Mouse (Mus musculus) limb, embryonic 12.5 days (tissue): ENCODE measurements at regions not wholly inside any gene's neighbourhood (a gene's known extent, or its start where the extent isn't known, plus 50 kb on each side); places are given as distances from the start of the nearest gene placed in this dataset.

Experiments
- ATAC-seq: fragments of 200-750 bp; cut with Nextera tagmentation; 2 replicates; pipeline ENCODE4 v1.8.0; 2017; ENCODE audit warnings: low read depth, moderate TSS enrichment; ENCODE audit not compliant: insufficient number of reproducible peaks, insufficient read depth, low FRiP score, low TSS enrichment
- H3K27ac ChIP-seq: fragments of 300-500 bp; sonication (generic); 2 replicates; pipeline ENCODE4 v1.5.1; 2016; ENCODE audit warnings: mild to moderate bottlenecking, moderate library complexity
- H3K27me3 ChIP-seq: fragments of 300-500 bp; sonication (generic); 2 replicates; pipeline ENCODE4 v1.6.1; 2016; ENCODE audit warnings: mild to moderate bottlenecking, moderate library complexity
- H3K36me3 ChIP-seq: fragments of 300-500 bp; sonication (generic); 2 replicates; pipeline ENCODE4 v1.6.1; 2016; ENCODE audit warnings: mild to moderate bottlenecking, moderate library complexity
- H3K4me1 ChIP-seq: fragments of 300-500 bp; sonication (generic); replicated peaks from 2 replicates; pipeline ENCODE4 v1.6.1; 2016
- H3K4me2 ChIP-seq: fragments of 300-500 bp; sonication (generic); 2 replicates; pipeline ENCODE4 v1.6.1; 2016; ENCODE audit warnings: mild to moderate bottlenecking, moderate library complexity
- H3K4me3 ChIP-seq: fragments of 300-500 bp; sonication (generic); replicated peaks from 2 replicates; pipeline ENCODE4 v1.5.1; 2016; ENCODE audit warnings: mild to moderate bottlenecking
- H3K9ac ChIP-seq: fragments of 300-500 bp; sonication (generic); replicated peaks from 2 replicates; pipeline ENCODE4 v1.6.1; 2016; ENCODE audit warnings: mild to moderate bottlenecking, moderate library complexity
- H3K9me3 ChIP-seq: fragments of 300-500 bp; sonication (generic); 2 replicates; pipeline ENCODE4 v1.6.1; 2016; ENCODE audit warnings: mild to moderate bottlenecking, moderate library complexity
- WGBS: fragments of 180-500 bp; shearing (Covaris S2); methylation state at CpG from one replicate; pipeline ENCODE4 v1.1.7; 2016; 5-methylcytosine and 5-hydroxymethylcytosine counted together

- Histone ChIP-seq H3K27me3 (no peaks in the 10 kb centered on the region), H3K4me2 (no peak overlapping the region), H3K4me1 (no peaks in the 10 kb centered on the region), H3K9ac (no peak overlapping the region), H3K27ac (no peak overlapping the region), H3K4me3 (no peak overlapping the region), H3K36me3 (no peaks in the 10 kb centered on the region), H3K9me3 (no peaks in the 10 kb centered on the region)
- 94% methylated on average over 1 of the region's 1 CpGs for WGBS
- ATAC-seq, result no peak
These were observed 648.0 kb upstream of the Nova1 start for GRCm38 (mm10) chr12:47466740-47467139.

- H3K9me3 ChIP-seq, result no peaks in the 10 kb centered on the region
- H3K36me3 ChIP-seq, result no peaks in the 10 kb centered on the region
- H3K9ac ChIP-seq, result no peak overlapping the region
- ATAC-seq, result no peak
- H3K4me3 ChIP-seq, result no peak overlapping the region
- H3K4me1 ChIP-seq, result no peaks in the 10 kb centered on the region
- no peaks in the 10 kb centered on the region for H3K27me3 ChIP-seq
- no peak overlapping the region for H3K27ac ChIP-seq
- WGBS, result 70% methylated on average over 5 of the region's 5 CpGs
- H3K4me2 ChIP-seq, result no peak overlapping the region
These were observed 647.2 kb upstream of the Nova1 start for GRCm38 (mm10) chr12:47465924-47466323.

GRCm38 (mm10) chr12:47431669-47432068 is 612.9 kb upstream of the Nova1 start:
- Histone ChIP-seq H3K4me1 (no peaks in the 10 kb centered on the region), H3K4me3 (no peak overlapping the region), H3K36me3 (no peaks in the 10 kb centered on the region), H3K9me3 (no peaks in the 10 kb centered on the region), H3K4me2 (no peak overlapping the region), H3K27me3 (no peaks in the 10 kb centered on the region), H3K27ac (no peak overlapping the region), H3K9ac (no peak overlapping the region)
- ATAC-seq, result no peak
- WGBS, result 40% methylated on average over 1 of the region's 1 CpGs

DNA sequence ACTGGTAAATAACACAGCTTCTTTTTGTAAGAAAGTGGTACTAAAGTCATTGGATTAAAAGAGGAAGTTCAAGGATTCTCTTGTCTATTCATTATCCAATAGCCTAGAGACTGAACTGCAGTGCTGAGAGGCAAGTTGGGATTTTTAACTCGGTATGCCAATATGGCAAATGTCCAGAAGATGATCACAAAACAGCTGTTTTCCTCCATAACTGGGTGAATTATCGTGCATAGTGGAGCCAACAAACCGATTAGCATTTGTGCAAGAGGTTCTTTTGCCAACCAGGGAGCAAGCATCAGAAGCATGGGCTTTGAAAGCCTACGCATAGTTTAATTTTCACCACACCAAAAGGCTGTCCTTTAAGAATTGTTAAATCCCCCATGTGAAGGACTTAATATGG is 593.5 kb upstream of the Nova1 start:
- Histone ChIP-seq H3K4me1 (no peaks in the 10 kb centered on the region), H3K4me2 (no peak overlapping the region), H3K9me3 (no peaks in the 10 kb centered on the region), H3K9ac (no peak overlapping the region), H3K36me3 (no peaks in the 10 kb centered on the region), H3K27me3 (no peaks in the 10 kb centered on the region), H3K4me3 (no peak overlapping the region), H3K27ac (no peak overlapping the region)
- 89% methylated on average over 4 of the region's 4 CpGs for WGBS
- ATAC-seq, result no peak

DNA sequence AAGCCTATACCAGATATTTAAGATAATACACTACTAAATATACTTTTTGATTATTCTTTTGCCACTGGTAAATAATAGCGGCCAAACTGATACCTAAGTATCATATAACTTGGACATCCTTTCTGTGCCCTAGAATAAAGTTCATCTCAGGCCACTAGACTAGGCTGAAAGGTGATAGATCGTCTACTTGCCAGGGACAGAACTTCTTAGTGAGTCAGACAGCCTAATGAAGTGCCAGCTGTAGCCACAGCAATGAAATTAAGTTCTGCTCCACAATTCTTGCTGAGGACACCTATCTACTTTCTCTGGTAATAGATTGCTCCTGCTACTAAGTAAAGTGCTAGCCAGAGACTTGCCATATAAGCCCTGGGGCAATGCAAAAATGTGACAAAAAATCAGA is 587.8 kb upstream of the Nova1 start:
- no peak for ATAC-seq
- no peak overlapping the region for H3K9ac ChIP-seq
- WGBS, result 68% methylated on average over 2 of the region's 2 CpGs

DNA sequence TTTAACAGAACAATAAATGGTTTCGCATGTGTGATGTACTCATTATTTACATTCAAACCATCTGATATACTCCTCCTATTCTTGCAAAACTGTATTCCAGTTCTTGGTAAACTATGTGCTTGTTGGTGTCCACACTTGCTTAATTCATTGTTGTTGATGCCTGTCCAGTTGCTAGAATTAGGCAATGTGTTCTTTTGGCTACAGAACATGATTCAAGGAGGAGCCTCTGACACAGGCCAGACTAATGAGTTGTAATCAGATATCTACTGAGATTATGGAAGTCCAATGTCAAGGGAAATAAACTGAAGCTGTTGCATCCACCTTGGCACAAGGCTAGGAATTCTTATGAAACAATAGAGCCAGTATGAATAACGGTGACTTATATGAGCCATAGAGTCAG is 587.4 kb upstream of the Nova1 start:
- no peaks in the 10 kb centered on the region for H3K9me3 ChIP-seq
- H3K27ac ChIP-seq, result no peak overlapping the region
- no peak for ATAC-seq
- no peaks in the 10 kb centered on the region for H3K36me3 ChIP-seq
- H3K9ac ChIP-seq, result no peak overlapping the region
- whole genome bisulfite sequencing, result 88% methylated on average over 2 of the region's 2 CpGs
- no peaks in the 10 kb centered on the region for H3K4me1 ChIP-seq
- no peak overlapping the region for H3K4me2 ChIP-seq
- no peaks in the 10 kb centered on the region for H3K27me3 ChIP-seq
- no peak overlapping the region for H3K4me3 ChIP-seq

More for the DNA sequence above, 587.8 kb upstream of the Nova1 start:
- Histone ChIP-seq H3K36me3 (no peaks in the 10 kb centered on the region), H3K4me2 (no peak overlapping the region), H3K4me3 (no peak overlapping the region), H3K4me1 (no peaks in the 10 kb centered on the region), H3K27ac (no peak overlapping the region), H3K27me3 (no peaks in the 10 kb centered on the region), H3K9me3 (no peaks in the 10 kb centered on the region)

DNA sequence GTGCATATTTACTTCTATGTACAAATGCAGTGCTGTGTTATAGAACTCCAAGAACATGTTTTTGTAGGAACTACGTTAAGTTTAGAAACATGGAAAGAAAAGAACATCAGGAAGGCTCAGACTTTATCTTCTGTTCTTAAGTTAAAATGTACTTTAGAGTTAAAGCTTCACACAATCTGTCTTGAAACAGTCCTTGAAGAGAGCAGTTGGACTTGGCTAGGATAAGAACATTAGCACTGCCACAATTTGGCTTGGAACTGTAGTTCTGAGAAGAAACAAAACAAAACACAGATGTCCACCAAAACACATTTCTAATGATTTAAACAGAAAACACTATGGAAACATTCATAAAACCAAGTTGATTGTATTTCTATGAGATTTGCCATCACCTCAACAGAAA is 564.5 kb upstream of the Nova1 start:
- no peak overlapping the region for H3K4me3 ChIP-seq
- no peak overlapping the region for H3K9ac ChIP-seq
- H3K27me3 ChIP-seq, result no peaks in the 10 kb centered on the region
- H3K27ac ChIP-seq, result no peak overlapping the region
- no peak for ATAC-seq
- no peak overlapping the region for H3K4me2 ChIP-seq
- no peaks in the 10 kb centered on the region for H3K4me1 ChIP-seq
- no peaks in the 10 kb centered on the region for H3K9me3 ChIP-seq
- 88% methylated on average over 1 of the region's 1 CpGs for WGBS
- H3K36me3 ChIP-seq, result no peaks in the 10 kb centered on the region

- WGBS, result 55% methylated on average over 2 of the region's 2 CpGs
These were observed 534.5 kb upstream of the Nova1 start for GRCm38 (mm10) chr12:47353269-47353668.

GRCm38 (mm10) chr12:47351229-47351628 is 532.5 kb upstream of the Nova1 start:
- H3K4me2 ChIP-seq, result no peak overlapping the region
- no peaks in the 10 kb centered on the region for H3K4me1 ChIP-seq
- 86% methylated on average over 1 of the region's 1 CpGs for WGBS
- H3K4me3 ChIP-seq, result no peak overlapping the region
- no peaks in the 10 kb centered on the region for H3K9me3 ChIP-seq
- H3K27me3 ChIP-seq, result no peaks in the 10 kb centered on the region
- H3K9ac ChIP-seq, result no peak overlapping the region
- H3K36me3 ChIP-seq, result no peaks in the 10 kb centered on the region
- no peak overlapping the region for H3K27ac ChIP-seq
- no peak for ATAC-seq

More at GRCm38 (mm10) chr12:47353269-47353668, 534.5 kb upstream of the Nova1 start:
- Histone ChIP-seq H3K9ac (no peak overlapping the region), H3K4me2 (no peak overlapping the region), H3K4me3 (no peak overlapping the region), H3K4me1 (no peaks in the 10 kb centered on the region), H3K27me3 (no peaks in the 10 kb centered on the region), H3K9me3 (no peaks in the 10 kb centered on the region), H3K27ac (no peak overlapping the region), H3K36me3 (no peaks in the 10 kb centered on the region)
- no peak for ATAC-seq

GRCm38 (mm10) chr12:47313413-47313812 is 494.7 kb upstream of the Nova1 start:
- no peak for ATAC-seq
- no peaks in the 10 kb centered on the region for H3K36me3 ChIP-seq
- no peak overlapping the region for H3K27ac ChIP-seq
- H3K4me2 ChIP-seq, result no peak overlapping the region
- no peaks in the 10 kb centered on the region for H3K9me3 ChIP-seq
- H3K4me1 ChIP-seq, result no peaks in the 10 kb centered on the region
- no peaks in the 10 kb centered on the region for H3K27me3 ChIP-seq
- no peak overlapping the region for H3K4me3 ChIP-seq
- H3K9ac ChIP-seq, result no peak overlapping the region
- WGBS, result 23% methylated on average over 2 of the region's 2 CpGs

GRCm38 (mm10) chr12:47275904-47276303 is 457.2 kb upstream of the Nova1 start:
- H3K27me3 ChIP-seq, result no peaks in the 10 kb centered on the region
- H3K4me2 ChIP-seq, result no peak overlapping the region
- no peak overlapping the region for H3K9ac ChIP-seq
- H3K36me3 ChIP-seq, result no peaks in the 10 kb centered on the region
- no peaks in the 10 kb centered on the region for H3K9me3 ChIP-seq
- no peak overlapping the region for H3K27ac ChIP-seq
- H3K4me1 ChIP-seq, result no peaks in the 10 kb centered on the region
- ATAC-seq, result no peak
- no peak overlapping the region for H3K4me3 ChIP-seq
- 76% methylated on average over 3 of the region's 3 CpGs for WGBS

DNA sequence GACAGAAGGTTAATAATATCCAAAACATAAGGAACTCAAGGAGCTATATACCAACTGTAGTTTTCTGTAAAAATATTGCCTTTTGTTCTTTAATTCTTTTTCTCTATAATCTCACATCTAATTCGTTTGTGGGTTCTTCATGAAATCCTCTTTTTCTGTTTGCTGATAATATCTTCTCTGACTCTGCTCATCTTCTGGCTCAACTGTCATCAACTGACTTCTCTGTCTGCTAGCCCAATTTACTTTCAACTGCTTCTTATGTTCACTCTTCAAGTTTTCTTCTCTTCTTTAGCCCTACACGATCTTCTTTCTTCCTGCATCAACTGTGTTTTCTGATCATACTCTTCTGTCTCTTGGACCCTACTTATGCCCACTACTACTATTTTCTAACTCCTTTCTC is 453.6 kb upstream of the Nova1 start:
- WGBS, result 83% methylated on average over 2 of the region's 2 CpGs
- H3K9me3 ChIP-seq, result no peaks in the 10 kb centered on the region
- H3K36me3 ChIP-seq, result no peaks in the 10 kb centered on the region
- no peaks in the 10 kb centered on the region for H3K4me1 ChIP-seq
- H3K4me2 ChIP-seq, result no peak overlapping the region
- H3K4me3 ChIP-seq, result no peak overlapping the region
- no peak for ATAC-seq
- no peaks in the 10 kb centered on the region for H3K27me3 ChIP-seq
- no peak overlapping the region for H3K9ac ChIP-seq
- no peak overlapping the region for H3K27ac ChIP-seq
